Mouse (Mus musculus): ENCODE measurements around the gene Ccdc186. TPM values are rescaled to one million over a fixed set of nuclear protein-coding genes. Genes with fewer than 3 reads are reported as not detected.

Ccdc186 gene
- polyA plus RNA-seq, 1 experiment from 2014 or later: 24.3 TPM

DNA sequence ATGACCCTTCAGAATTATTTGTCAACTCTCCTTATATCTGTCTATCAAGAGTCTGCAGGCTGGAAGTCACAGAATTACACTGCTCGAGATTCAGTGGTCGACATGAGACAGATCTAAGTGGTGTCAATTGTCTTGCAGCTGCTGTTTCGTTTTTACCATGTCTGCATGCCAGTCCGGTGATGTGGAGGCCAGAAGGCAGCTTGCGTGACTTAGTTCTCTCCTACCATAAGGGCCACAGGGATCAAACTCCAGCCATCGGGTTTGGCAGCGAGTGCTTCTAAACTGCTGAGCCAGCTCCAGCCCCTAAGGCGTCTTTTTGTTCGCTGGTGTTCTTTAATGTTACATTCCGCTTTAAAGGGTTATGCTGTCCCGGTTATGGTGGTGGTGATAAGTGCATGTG is 6.3 kb upstream of the Ccdc186 start:
- 78% methylated on average over 11 of the region's 11 CpGs for WGBS
- Histone ChIP-seq H3K4me1 (replicated peaks; ENCODE audit: control insufficient read depth, insufficient read depth, low read length) (no peaks in the 10 kb centered on the region), H3K4me2 (replicated peaks) (no peak overlapping the region), H3K27me3 (ENCODE audit: control insufficient read depth, insufficient read depth, low read length) (no peaks in the 10 kb centered on the region), H3K9ac (no peak overlapping the region), H3K27ac (no peak overlapping the region), H3K4me3 (replicated peaks; ENCODE audit: low read length) (no peak overlapping the region), H3K9me3 (ENCODE audit: control insufficient read depth, low read length) (no peaks in the 10 kb centered on the region), H3K36me3 (replicated peaks; ENCODE audit: control insufficient read depth, insufficient read depth) (no peaks in the 10 kb centered on the region)
- DNase-seq (ENCODE audit: low spot score): no peak
- ATAC-seq (ENCODE audit: low FRiP score): no peak

- no peak within 1 kb of the TSS for H3K4me3 ChIP-seq (replicated peaks; ENCODE audit: low read length)
- no peak within 1 kb of the TSS for H3K9ac ChIP-seq
- peak within 1 kb of the TSS; percentile 40 for H3K4me2 ChIP-seq (replicated peaks)
- ATAC-seq (ENCODE audit: low FRiP score) (no peak), DNase-seq (ENCODE audit: low spot score) (no peak)
- H3K9me3 ChIP-seq (ENCODE audit: control insufficient read depth, low read length): no peaks in the 10 kb centered on the region
- H3K27me3 ChIP-seq (ENCODE audit: control insufficient read depth, insufficient read depth, low read length): no peaks in the 10 kb centered on the region
- no peak within 1 kb of the TSS for H3K27ac ChIP-seq
- 63% methylated on average over 44 of the region's 44 CpGs for WGBS
- peaks cover under 1% of the 10 kb centered on the region; the same call in 1 of the 2 replicates for H3K4me1 ChIP-seq (replicated peaks; ENCODE audit: control insufficient read depth, insufficient read depth, low read length)
- H3K36me3 ChIP-seq (replicated peaks; ENCODE audit: control insufficient read depth, insufficient read depth): no peaks in the 10 kb centered on the region
Observed at GRCm38 (mm10) chr19:56826047-56826631, 4.1 kb upstream of the Ccdc186 start, which contains the start of gene Tdrd1. Gene Tdrd1, plus strand, starts transcription at chr19:56826209.

DNA sequence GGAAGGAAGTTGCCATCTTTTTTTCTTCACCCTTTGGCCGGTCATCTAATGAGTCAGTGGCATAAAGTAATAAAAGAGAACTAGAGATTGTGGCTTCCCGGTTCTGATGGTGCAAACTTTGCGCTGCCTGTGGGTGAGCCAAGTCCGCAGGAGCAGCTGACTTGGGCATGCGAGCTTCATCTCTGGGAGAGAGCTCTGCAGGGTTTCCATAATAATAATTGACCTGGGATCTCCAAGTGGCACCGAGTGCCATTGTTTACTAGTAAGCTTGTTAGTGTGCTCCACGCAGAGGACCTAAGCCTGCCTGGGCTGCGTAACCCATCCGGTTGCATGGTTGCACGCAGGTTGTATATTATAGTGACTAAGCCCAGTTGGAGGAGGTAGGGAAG is 452 bp upstream of the Ccdc186 start:
- peak; percentile 47 for ATAC-seq (ENCODE audit: low FRiP score)
- WGBS: 19% methylated on average over 10 of the region's 10 CpGs

DNA sequence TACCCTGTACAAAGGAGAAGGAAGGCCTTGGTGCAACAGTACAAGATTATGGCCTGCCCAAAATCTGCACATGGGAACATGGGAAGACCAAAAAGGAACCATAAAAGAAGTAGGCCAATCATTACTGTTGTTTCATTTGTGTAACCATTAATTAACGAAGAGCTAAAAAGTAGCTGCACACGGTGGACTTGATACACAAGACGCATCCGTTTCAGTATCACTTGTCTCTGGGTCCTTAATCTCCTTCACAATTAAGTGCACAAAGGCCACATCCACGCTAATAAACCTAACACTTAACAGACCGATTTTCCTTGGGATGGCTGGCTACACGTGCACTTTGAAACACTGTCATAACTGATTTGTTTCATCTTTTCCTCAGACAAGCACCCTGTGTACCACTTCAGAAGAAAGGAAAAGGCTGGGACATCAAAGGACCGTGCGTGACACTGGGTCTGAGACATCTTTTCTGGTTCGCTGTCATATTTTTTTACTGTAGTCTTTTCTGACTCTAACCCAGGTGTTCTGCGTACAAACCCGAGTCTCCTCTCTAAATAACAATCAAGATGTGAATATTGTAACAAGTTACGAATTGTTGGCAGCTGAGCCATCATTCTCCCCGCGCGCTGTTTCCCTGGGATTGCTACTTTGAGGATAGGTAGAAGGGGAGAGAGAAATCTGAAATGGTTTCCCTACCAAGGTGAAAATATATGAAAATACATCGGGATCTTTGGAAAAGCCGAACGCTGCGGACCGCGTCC is 771 bp downstream of the Ccdc186 start:
- Histone ChIP-seq H3K4me1 (replicated peaks; ENCODE audit: control insufficient read depth, insufficient read depth, low read length) (peaks cover 31% of the 10 kb centered on the region), H3K9me3 (ENCODE audit: control insufficient read depth, low read length) (no peaks in the 10 kb centered on the region), H3K36me3 (replicated peaks; ENCODE audit: control insufficient read depth, insufficient read depth) (no peaks in the 10 kb centered on the region), H3K27ac (peak overlapping the region; percentile 89), H3K27me3 (ENCODE audit: control insufficient read depth, insufficient read depth, low read length) (no peaks in the 10 kb centered on the region), H3K9ac (peak overlapping the region; percentile 94), H3K4me3 (replicated peaks; ENCODE audit: low read length) (peak overlapping the region; percentile 94), H3K4me2 (replicated peaks) (peak overlapping the region; percentile 87)
- ATAC-seq (ENCODE audit: low FRiP score): no peak
- 7% methylated on average over 22 of the region's 22 CpGs for WGBS
- peak; percentile 32 for DNase-seq (ENCODE audit: low spot score)

More for the DNA sequence above, 452 bp upstream of the Ccdc186 start:
- Histone ChIP-seq H3K27ac (no peak overlapping the region), H3K9ac (peak overlapping the region; percentile 94), H3K4me2 (replicated peaks) (peak overlapping the region; percentile 87), H3K9me3 (ENCODE audit: control insufficient read depth, low read length) (no peaks in the 10 kb centered on the region), H3K27me3 (ENCODE audit: control insufficient read depth, insufficient read depth, low read length) (no peaks in the 10 kb centered on the region), H3K4me3 (replicated peaks; ENCODE audit: low read length) (peak overlapping the region; percentile 94), H3K36me3 (replicated peaks; ENCODE audit: control insufficient read depth, insufficient read depth) (no peaks in the 10 kb centered on the region), H3K4me1 (replicated peaks; ENCODE audit: control insufficient read depth, insufficient read depth, low read length) (peaks cover 25% of the 10 kb centered on the region)
- DNase-seq (ENCODE audit: low spot score): no peak

DNA sequence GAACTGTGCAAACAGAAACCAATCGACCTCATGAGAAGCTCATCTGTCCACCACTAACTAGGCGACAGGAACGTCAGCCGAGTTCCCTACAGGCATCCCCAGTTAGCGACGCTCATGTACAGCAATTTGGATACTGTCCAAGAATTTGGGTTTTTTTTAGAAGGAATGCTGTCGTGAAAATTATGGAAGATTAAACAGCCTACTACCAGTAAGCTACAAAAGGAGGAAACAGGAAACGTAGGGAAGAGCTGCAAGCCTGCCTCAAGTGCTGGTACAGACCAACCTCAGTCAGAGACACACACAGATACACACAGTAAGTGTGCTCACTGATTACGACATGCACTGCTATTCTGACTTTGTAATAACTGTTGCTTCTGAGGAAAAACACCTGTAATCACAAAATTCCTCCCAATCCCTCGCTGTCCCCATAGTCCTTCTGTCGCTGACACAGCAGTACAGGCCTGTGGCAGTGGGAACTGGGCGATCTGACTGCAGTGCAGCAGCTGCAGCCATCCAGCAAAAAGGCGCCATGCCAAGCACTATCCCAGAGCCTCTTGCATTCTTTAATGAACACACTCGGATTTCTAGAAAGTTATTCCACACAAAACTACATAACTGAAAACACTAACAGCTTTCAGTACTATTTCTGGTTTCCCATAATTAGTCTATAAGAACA is 4.0 kb downstream of the Ccdc186 start:
- H3K4me1 ChIP-seq (replicated peaks; ENCODE audit: control insufficient read depth, insufficient read depth, low read length): peaks cover 31% of the 10 kb centered on the region
- peak overlapping the region; percentile 12; the same call in 1 of the 2 replicates for H3K4me2 ChIP-seq (replicated peaks)
- H3K27ac ChIP-seq: no peak overlapping the region
- peaks cover 3% of the 10 kb centered on the region; the same call in 1 of the 2 replicates for H3K36me3 ChIP-seq (replicated peaks; ENCODE audit: control insufficient read depth, insufficient read depth)
- no peak overlapping the region for H3K4me3 ChIP-seq (replicated peaks; ENCODE audit: low read length)
- H3K9ac ChIP-seq: no peak overlapping the region
- no peak for ATAC-seq (ENCODE audit: low FRiP score)
- 47% methylated on average over 14 of the region's 14 CpGs for WGBS
- H3K9me3 ChIP-seq (ENCODE audit: control insufficient read depth, low read length): no peaks in the 10 kb centered on the region
- peak; percentile 42 for DNase-seq (ENCODE audit: low spot score)
- no peaks in the 10 kb centered on the region for H3K27me3 ChIP-seq (ENCODE audit: control insufficient read depth, insufficient read depth, low read length)

DNA sequence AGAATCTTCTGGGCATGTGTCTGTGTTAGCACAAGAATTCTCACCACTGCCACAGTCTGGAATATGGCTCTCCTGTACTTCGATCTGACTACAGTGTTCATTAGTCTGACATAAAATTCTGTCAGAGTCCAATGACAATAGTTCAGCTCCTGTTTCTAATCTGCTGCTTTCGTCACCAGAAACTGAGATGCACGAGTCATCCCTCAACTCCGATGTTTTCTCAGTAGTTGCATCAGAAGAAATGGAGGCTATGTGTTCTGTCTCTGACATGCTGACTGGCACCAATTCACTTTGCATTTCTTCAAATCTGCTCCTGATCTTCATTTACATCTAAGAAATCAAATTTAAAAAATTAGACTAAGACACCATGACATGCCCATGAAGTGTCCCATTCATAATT is 8.6 kb downstream of the Ccdc186 start:
- Histone ChIP-seq H3K4me1 (replicated peaks; ENCODE audit: control insufficient read depth, insufficient read depth, low read length) (peaks cover 14% of the 10 kb centered on the region; the same call in 1 of the 2 replicates), H3K4me3 (replicated peaks; ENCODE audit: low read length) (no peak overlapping the region), H3K9me3 (ENCODE audit: control insufficient read depth, low read length) (no peaks in the 10 kb centered on the region), H3K4me2 (replicated peaks) (no peak overlapping the region), H3K27me3 (ENCODE audit: control insufficient read depth, insufficient read depth, low read length) (no peaks in the 10 kb centered on the region), H3K9ac (no peak overlapping the region), H3K27ac (no peak overlapping the region), H3K36me3 (replicated peaks; ENCODE audit: control insufficient read depth, insufficient read depth) (peaks cover 30% of the 10 kb centered on the region)
- WGBS: 91% methylated on average over 4 of the region's 4 CpGs
- DNase-seq (ENCODE audit: low spot score) (no peak), ATAC-seq (ENCODE audit: low FRiP score) (no peak)

- Histone ChIP-seq H3K27me3 (ENCODE audit: control insufficient read depth, insufficient read depth, low read length) (no peaks in the 10 kb centered on the region), H3K9me3 (ENCODE audit: control insufficient read depth, low read length) (no peaks in the 10 kb centered on the region), H3K27ac (no peak overlapping the region), H3K4me3 (replicated peaks; ENCODE audit: low read length) (no peak overlapping the region), H3K4me1 (replicated peaks; ENCODE audit: control insufficient read depth, insufficient read depth, low read length) (no peaks in the 10 kb centered on the region), H3K9ac (no peak overlapping the region), H3K36me3 (replicated peaks; ENCODE audit: control insufficient read depth, insufficient read depth) (peaks cover 47% of the 10 kb centered on the region), H3K4me2 (replicated peaks) (no peak overlapping the region)
- ATAC-seq (ENCODE audit: low FRiP score): no peak
- DNase-seq (ENCODE audit: low spot score): peak; percentile 58
- WGBS: 46% methylated on average over 9 of the region's 9 CpGs
Observed at GRCm38 (mm10) chr19:56811590-56811989, 10.4 kb downstream of the Ccdc186 start.

GRCm38 (mm10) chr19:56810641-56811146 is 11.3 kb downstream of the Ccdc186 start:
- H3K36me3 ChIP-seq (replicated peaks; ENCODE audit: control insufficient read depth, insufficient read depth): peaks cover 55% of the 10 kb centered on the region
- no peaks in the 10 kb centered on the region for H3K4me1 ChIP-seq (replicated peaks; ENCODE audit: control insufficient read depth, insufficient read depth, low read length)
- ATAC-seq (ENCODE audit: low FRiP score) (no peak), DNase-seq (ENCODE audit: low spot score) (no peak)
- no peak overlapping the region for H3K27ac ChIP-seq
- no peaks in the 10 kb centered on the region for H3K27me3 ChIP-seq (ENCODE audit: control insufficient read depth, insufficient read depth, low read length)
- no peak overlapping the region for H3K9ac ChIP-seq
- no peaks in the 10 kb centered on the region for H3K9me3 ChIP-seq (ENCODE audit: control insufficient read depth, low read length)
- no peak overlapping the region for H3K4me3 ChIP-seq (replicated peaks; ENCODE audit: low read length)
- no peak overlapping the region for H3K4me2 ChIP-seq (replicated peaks)

- DNase-seq (ENCODE audit: low spot score): peak; percentile 55
- Histone ChIP-seq H3K36me3 (replicated peaks; ENCODE audit: control insufficient read depth, insufficient read depth) (peaks cover 73% of the 10 kb centered on the region), H3K4me2 (replicated peaks) (no peak overlapping the region), H3K9me3 (ENCODE audit: control insufficient read depth, low read length) (no peaks in the 10 kb centered on the region), H3K4me3 (replicated peaks; ENCODE audit: low read length) (no peak overlapping the region), H3K27me3 (ENCODE audit: control insufficient read depth, insufficient read depth, low read length) (no peaks in the 10 kb centered on the region), H3K27ac (no peak overlapping the region), H3K9ac (no peak overlapping the region), H3K4me1 (replicated peaks; ENCODE audit: control insufficient read depth, insufficient read depth, low read length) (no peaks in the 10 kb centered on the region)
- ATAC-seq (ENCODE audit: low FRiP score): no peak
- 54% methylated on average over 5 of the region's 5 CpGs for WGBS
Observed at GRCm38 (mm10) chr19:56808771-56809170, 13.2 kb downstream of the Ccdc186 start.
